Mouse (Mus musculus) midbrain, embryonic 11.5 days (tissue): Measurements from ENCODE around the gene Bok. TPM values are rescaled to one million over a fixed set of nuclear protein-coding genes. Genes with fewer than 3 reads are reported as not detected.

ENCODE experiments used
- ATAC-seq: fragments of 200-750 bp; cut with Nextera tagmentation; 2 replicates; pipeline ENCODE4 v1.8.0; 2017; ENCODE audit warnings: moderate TSS enrichment, moderate library complexity; ENCODE audit not compliant: low FRiP score
- DNase-seq: peaks from one replicate; pipeline ENCODE4 v3.0.0; 2015; ENCODE audit warnings: low spot score; ENCODE audit errors: missing footprints
- H3K27ac ChIP-seq: fragments of 300-500 bp; sonication (generic); 2 replicates; pipeline ENCODE4 v1.5.1; 2014; ENCODE audit warnings: low read depth, low read length
- H3K27me3 ChIP-seq: fragments of 300-500 bp; sonication (generic); 2 replicates; pipeline ENCODE4 v1.6.1; 2014; ENCODE audit warnings: mild to moderate bottlenecking, low read length, moderate library complexity, mixed read lengths; ENCODE audit not compliant: control insufficient read depth, insufficient read depth
- H3K36me3 ChIP-seq: fragments of 300-500 bp; sonication (generic); 2 replicates; pipeline ENCODE4 v1.6.1; 2014; ENCODE audit warnings: mild to moderate bottlenecking, low read length, moderate library complexity, mixed read lengths; ENCODE audit not compliant: control insufficient read depth, insufficient read depth
- H3K4me1 ChIP-seq: fragments of 300-500 bp; sonication (generic); 2 replicates; pipeline ENCODE4 v1.6.1; 2014; ENCODE audit warnings: low read length; ENCODE audit not compliant: control insufficient read depth, insufficient read depth
- H3K4me2 ChIP-seq: fragments of 300-500 bp; sonication (generic); 2 replicates; pipeline ENCODE4 v1.6.1; 2014; ENCODE audit warnings: mild to moderate bottlenecking, moderate library complexity
- H3K4me3 ChIP-seq: fragments of 300-500 bp; sonication (generic); 2 replicates; pipeline ENCODE4 v1.5.1; 2014; ENCODE audit warnings: low read depth, low read length
- H3K9ac ChIP-seq: fragments of 300-500 bp; sonication (generic); 2 replicates; pipeline ENCODE4 v1.6.1; 2014; ENCODE audit warnings: low read length
- H3K9me3 ChIP-seq: fragments of 300-500 bp; sonication (generic); 2 replicates; pipeline ENCODE4 v1.6.1; 2016; ENCODE audit warnings: low read length; ENCODE audit not compliant: control insufficient read depth
- WGBS: fragments of 180-500 bp; shearing (Covaris S2); extraction: QIAGEN DNeasy Blood & Tissue Kit; methylation state at CpG from one replicate; pipeline ENCODE4 v1.1.7; 2014; 5-methylcytosine and 5-hydroxymethylcytosine counted together
- polyA plus RNA-seq: library from polyadenylated mRNA; unstranded; fragments of >200 nt; fragmentation: Nextera tagmentation; extraction: Ambion mirVana; gene quantifications from 2 replicates; pipeline ENCODE4 v1.2.1, GENCODE M21; 2014

The Bok gene
- polyA plus RNA-seq, 1 experiment from 2014 or later, result 31.3 TPM

DNA sequence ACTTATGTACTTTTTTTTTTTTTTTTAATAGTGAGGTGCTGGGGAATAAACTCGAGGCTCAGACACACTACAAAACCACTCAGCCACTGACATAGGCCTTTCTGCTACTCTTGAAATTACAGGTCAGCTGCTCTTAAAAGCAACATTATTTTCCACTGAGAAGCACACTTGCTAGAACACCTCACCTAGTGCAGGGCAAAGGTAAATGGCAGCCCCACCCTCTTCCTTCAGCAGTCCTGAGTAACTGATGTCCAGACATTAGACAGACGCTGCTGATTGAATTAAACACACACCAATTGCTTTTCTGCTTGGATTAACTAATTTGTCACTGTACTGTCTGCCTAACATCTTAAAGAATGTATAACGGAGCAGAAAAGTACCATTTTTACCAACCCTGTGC, 39.2 kb downstream of the Bok start:
- no peak overlapping the region for H3K4me2 ChIP-seq
- H3K36me3 ChIP-seq, result no peaks in the 10 kb centered on the region; the same call in 1 of the 2 replicates
- 94% methylated on average over 3 of the region's 3 CpGs for WGBS
- no peak overlapping the region for H3K9ac ChIP-seq
- H3K9me3 ChIP-seq, result no peaks in the 10 kb centered on the region
- no peaks in the 10 kb centered on the region for H3K27me3 ChIP-seq
- ATAC-seq (no peak), DNase-seq (no peak)
- H3K4me3 ChIP-seq, result no peak overlapping the region
- H3K4me1 ChIP-seq, result no peaks in the 10 kb centered on the region
- no peak overlapping the region for H3K27ac ChIP-seq

DNA sequence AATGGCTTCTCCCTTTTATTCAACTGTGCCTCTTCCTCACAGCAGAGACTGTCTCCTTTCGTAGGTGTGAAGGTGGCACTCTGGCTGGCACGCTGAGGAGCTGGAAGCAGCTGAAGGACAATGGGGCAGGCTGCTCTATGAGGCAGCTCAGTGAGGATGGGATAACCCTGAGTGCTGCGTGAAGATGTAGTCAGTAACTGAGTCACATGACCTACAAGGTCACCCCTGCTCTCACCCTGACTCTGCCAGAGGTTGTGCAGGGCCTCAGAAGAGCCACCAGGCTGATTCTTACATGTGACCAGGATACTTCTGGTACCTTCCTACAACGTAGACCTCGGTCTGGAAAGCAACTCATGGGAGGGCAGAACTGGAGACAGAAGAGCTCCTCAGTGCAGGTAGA, 40.2 kb downstream of the Bok start:
- no peaks in the 10 kb centered on the region for H3K27me3 ChIP-seq
- H3K36me3 ChIP-seq, result no peaks in the 10 kb centered on the region; the same call in 1 of the 2 replicates
- H3K4me1 ChIP-seq, result no peaks in the 10 kb centered on the region
- no peak overlapping the region for H3K27ac ChIP-seq
- H3K4me2 ChIP-seq, result no peak overlapping the region
- no peak overlapping the region for H3K4me3 ChIP-seq
- no peak for DNase-seq
- no peaks in the 10 kb centered on the region for H3K9me3 ChIP-seq
- 88% methylated on average over 5 of the region's 5 CpGs for WGBS
- ATAC-seq, result no peak
- H3K9ac ChIP-seq, result no peak overlapping the region

DNA sequence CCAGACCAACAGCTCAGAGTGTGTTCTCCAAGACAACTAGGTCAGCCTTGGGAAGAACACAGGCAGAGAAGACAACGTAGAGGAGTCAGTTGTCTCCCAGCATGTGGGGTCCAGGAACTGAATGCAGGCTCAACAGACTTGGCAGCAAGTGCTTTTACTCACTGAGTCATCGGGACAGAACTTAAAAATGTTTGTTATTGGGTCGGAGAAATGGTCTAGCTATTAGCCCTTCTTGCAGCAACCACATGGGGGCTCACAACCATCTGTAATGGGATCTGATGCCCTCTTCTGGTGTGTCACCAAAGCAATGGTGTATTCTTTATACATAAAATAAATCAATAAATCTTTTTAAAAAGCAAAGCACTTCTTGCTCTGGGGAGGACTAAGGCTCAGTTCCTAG, 40.7 kb downstream of the Bok start:
- no peak for ATAC-seq
- Histone ChIP-seq H3K27ac (no peak overlapping the region), H3K9ac (no peak overlapping the region), H3K4me3 (no peak overlapping the region), H3K36me3 (no peaks in the 10 kb centered on the region; the same call in 1 of the 2 replicates), H3K27me3 (no peaks in the 10 kb centered on the region), H3K9me3 (no peaks in the 10 kb centered on the region), H3K4me1 (no peaks in the 10 kb centered on the region), H3K4me2 (no peak overlapping the region)
- DNase-seq, result no peak
- 91% methylated on average over 3 of the region's 3 CpGs for WGBS

DNA sequence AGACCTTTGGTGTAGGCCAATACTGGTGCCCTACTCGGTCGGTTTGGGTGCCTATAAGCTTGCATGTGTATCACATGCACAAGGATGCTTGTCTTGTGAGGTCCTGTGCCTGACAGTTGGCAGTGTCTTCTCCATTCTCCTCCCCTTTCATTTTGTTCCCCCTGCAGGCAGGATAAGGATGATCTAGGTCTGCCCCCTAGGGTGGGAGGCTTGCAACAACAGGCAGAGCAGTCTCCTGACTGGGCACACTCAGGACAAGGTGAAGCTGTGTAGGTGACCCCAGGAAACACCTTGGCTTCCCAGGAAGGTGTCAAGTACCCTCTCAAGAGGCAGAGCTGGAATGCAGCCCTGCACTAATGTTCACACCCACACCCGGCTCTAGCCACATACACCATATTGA, 41.5 kb downstream of the Bok start:
- H3K27me3 ChIP-seq, result no peaks in the 10 kb centered on the region
- no peak overlapping the region for H3K4me3 ChIP-seq
- H3K27ac ChIP-seq, result no peak overlapping the region
- H3K9ac ChIP-seq, result no peak overlapping the region
- H3K4me1 ChIP-seq, result peaks cover 3% of the 10 kb centered on the region; the same call in 1 of the 2 replicates
- 80% methylated on average over 3 of the region's 3 CpGs for WGBS
- H3K36me3 ChIP-seq, result no peaks in the 10 kb centered on the region; the same call in 1 of the 2 replicates
- peak; percentile 47; the same call in 1 of the 2 replicates for ATAC-seq
- H3K4me2 ChIP-seq, result no peak overlapping the region
- no peaks in the 10 kb centered on the region for H3K9me3 ChIP-seq
- no peak for DNase-seq

DNA sequence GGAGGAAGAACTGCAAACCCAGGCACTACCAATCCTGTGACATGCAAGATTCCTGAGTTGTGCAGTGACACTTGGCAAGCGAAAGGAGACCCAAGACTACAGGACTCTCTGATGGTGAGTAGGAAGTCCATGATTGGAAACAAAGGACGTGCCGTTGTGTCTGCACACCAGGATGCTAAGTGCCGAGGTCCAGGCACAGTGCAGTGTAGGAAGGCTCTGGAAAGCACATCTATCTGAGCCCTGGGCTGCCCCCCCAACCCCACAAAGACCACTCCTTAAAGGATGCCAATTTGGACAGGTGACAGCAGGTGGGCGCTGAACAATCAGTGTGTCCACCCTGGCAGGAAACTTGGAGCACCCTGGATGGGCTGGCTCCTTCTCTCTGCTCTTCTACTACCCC, 45.6 kb downstream of the Bok start:
- peaks cover 6% of the 10 kb centered on the region; the same call in 1 of the 2 replicates for H3K4me1 ChIP-seq
- H3K9me3 ChIP-seq, result no peaks in the 10 kb centered on the region
- H3K4me2 ChIP-seq, result no peak overlapping the region
- H3K9ac ChIP-seq, result no peak overlapping the region
- WGBS, result 87% methylated on average over 5 of the region's 5 CpGs
- H3K36me3 ChIP-seq, result no peaks in the 10 kb centered on the region
- ATAC-seq (no peak; the same call in 1 of the 2 replicates), DNase-seq (no peak)
- no peak overlapping the region for H3K27ac ChIP-seq
- no peak overlapping the region for H3K4me3 ChIP-seq
- H3K27me3 ChIP-seq, result no peaks in the 10 kb centered on the region

DNA sequence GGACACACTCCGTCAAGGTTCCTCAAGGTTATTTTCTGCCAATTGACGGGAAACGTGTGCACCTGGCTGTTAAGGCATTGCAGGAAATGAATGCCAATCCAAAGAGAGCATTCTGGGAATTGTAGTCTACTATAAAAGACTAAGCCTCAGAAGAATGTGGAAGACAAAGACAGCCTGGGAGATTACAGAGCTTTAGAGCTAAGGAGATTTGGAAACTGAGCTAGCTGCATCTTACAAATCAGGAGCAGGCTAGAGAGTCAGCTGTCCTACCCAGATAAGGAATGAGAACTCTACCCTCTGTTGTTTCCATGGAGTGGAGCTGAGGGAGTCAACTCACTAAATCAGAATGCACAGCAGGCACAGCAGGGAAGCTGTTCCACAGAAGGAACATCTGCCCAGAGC, 46.4 kb downstream of the Bok start:
- peak; percentile 92 for DNase-seq
- WGBS, result 6% methylated on average over 3 of the region's 3 CpGs

DNA sequence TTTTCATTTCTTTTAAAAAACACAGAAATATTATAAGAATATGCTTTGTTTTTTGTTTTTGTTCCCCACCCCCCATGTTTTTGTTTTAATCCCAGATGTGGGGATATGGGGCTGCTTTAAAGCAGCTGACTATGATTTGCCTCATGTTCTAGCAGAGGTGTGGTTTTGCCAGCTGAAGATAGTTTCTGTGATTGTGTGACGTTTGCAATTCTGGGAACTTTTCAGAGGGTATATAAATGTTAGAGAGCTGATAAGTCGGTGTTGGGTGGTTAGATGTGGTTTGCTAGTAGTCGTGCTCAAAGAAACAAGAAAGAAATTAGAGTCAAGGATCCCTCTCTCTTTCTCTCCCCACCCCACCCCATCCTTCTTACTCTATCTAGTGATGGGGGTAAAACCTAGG, 50.4 kb downstream of the Bok start:
- no peak overlapping the region for H3K4me3 ChIP-seq
- WGBS, result 88% methylated on average over 3 of the region's 3 CpGs
- H3K27me3 ChIP-seq, result no peaks in the 10 kb centered on the region
- no peak overlapping the region for H3K27ac ChIP-seq
- no peak for ATAC-seq
- H3K9ac ChIP-seq, result no peak overlapping the region
- H3K4me2 ChIP-seq, result no peak overlapping the region
- DNase-seq, result peak; percentile 51
- H3K4me1 ChIP-seq, result peaks cover 6% of the 10 kb centered on the region; the same call in 1 of the 2 replicates
- no peaks in the 10 kb centered on the region for H3K9me3 ChIP-seq
- H3K36me3 ChIP-seq, result no peaks in the 10 kb centered on the region

More for the DNA sequence above, 46.4 kb downstream of the Bok start:
- Histone ChIP-seq H3K4me1 (peaks cover 6% of the 10 kb centered on the region; the same call in 1 of the 2 replicates), H3K27ac (0 out of 2 replicates have a peak overlapping the region, but pooled peaks have one; percentile 15), H3K9me3 (no peaks in the 10 kb centered on the region), H3K9ac (0 out of 2 replicates have a peak overlapping the region, but pooled peaks have one; percentile 2), H3K36me3 (no peaks in the 10 kb centered on the region), H3K27me3 (no peaks in the 10 kb centered on the region), H3K4me3 (no peak overlapping the region), H3K4me2 (no peak overlapping the region; the same call in 1 of the 2 replicates)
- peak; percentile 81 for ATAC-seq

DNA sequence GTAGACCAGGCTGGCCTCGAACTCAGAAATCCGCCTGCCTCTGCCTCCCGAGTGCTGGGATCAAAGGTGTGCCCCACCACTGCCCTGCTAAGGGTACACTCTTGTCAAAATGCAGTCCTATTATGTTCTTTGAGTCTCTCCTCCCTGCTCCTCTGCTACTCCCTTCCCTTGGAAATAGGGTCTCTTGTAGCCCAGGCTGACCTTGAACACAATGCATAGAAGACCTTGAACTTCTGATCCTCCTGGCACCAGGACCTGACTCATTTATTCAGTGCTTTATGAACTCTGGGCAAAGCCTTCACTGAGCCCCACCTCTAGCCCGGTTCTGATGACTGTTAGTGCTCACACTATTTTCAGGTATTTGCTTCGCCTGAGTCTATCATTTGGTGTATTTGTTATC, 52.3 kb downstream of the Bok start:
- WGBS, result 94% methylated on average over 5 of the region's 5 CpGs
- no peaks in the 10 kb centered on the region for H3K4me1 ChIP-seq
- H3K4me3 ChIP-seq, result no peak overlapping the region
- H3K4me2 ChIP-seq, result no peak overlapping the region
- no peaks in the 10 kb centered on the region for H3K9me3 ChIP-seq
- no peaks in the 10 kb centered on the region for H3K27me3 ChIP-seq
- H3K27ac ChIP-seq, result no peak overlapping the region
- no peak overlapping the region for H3K9ac ChIP-seq
- DNase-seq, result peak; percentile 69
- no peak for ATAC-seq
- no peaks in the 10 kb centered on the region for H3K36me3 ChIP-seq

DNA sequence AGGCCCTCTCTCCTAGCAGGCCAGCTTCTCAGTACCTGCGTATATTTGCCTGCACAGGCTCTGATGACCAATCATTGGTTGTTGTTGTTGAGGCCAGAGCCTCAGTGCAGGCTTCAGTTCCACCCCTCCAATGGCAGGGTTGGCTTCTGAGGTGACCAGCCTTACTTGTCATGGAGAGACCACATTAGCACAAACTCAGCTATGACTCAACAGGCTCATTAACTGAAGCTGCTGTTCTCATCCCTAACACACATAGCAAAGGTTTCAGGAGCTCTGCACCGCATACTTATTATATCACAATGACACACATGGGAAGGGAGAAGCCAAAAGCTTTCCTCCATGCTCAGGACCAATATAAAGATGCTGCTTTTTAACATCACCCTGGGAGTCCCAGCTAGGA, 55.2 kb downstream of the Bok start:
- DNase-seq (no peak), ATAC-seq (no peak)
- WGBS, result 95% methylated on average over 2 of the region's 2 CpGs

More for the DNA sequence above, 55.2 kb downstream of the Bok start:
- H3K4me1 ChIP-seq, result no peaks in the 10 kb centered on the region
- no peaks in the 10 kb centered on the region for H3K27me3 ChIP-seq
- no peak overlapping the region for H3K27ac ChIP-seq
- no peaks in the 10 kb centered on the region for H3K36me3 ChIP-seq
- no peaks in the 10 kb centered on the region for H3K9me3 ChIP-seq
- no peak overlapping the region for H3K9ac ChIP-seq
- no peak overlapping the region for H3K4me2 ChIP-seq
- no peak overlapping the region for H3K4me3 ChIP-seq
